Mouse (Mus musculus) thymus, postnatal 36 days (tissue): ENCODE data around the gene Smim27.
A peak's percentile ranks its signal among the peaks of the same experiment; 100 is the strongest.
"Not testable (repeated sequence)": the region's sequence is repeated elsewhere in the genome, so short reads cannot be mapped to it uniquely, and the experiment has no call there.

Experiments used
- DNase-seq, 2 experiments: peaks; one replicate each; pipeline ENCODE4 v3.0.0; 2022; ENCODE audit warnings: mixed read lengths in 2 of 2

Smim27 gene

GRCm38 (mm10) chr4:40264321-40264720 lies 5.1 kb upstream of the Smim27 start:
- DNase-seq, result no peak

DNA sequence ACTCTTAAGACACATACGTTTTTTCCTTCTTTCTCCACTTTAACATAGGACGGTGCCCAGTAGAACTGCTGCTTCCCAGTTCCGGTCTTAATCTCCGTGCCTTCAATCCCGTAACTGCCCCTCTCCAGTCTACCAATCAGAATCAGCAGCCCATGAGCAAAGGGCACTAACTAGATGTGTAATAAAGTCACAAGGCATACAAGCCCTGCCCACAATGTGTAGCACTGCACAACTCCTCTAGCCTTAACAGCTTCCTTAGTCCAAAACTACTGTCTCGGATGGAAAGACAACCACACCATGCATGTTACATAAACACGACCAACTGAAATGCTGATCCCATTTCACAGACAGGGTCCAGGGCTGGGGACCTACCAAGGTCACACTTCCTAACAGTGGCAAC lies 1.7 kb upstream of the Smim27 start:
- no peak for DNase-seq

GRCm38 (mm10) chr4:40268204-40268813 lies 1.1 kb upstream of the Smim27 start:
- peak; percentile 96 for DNase-seq

DNA sequence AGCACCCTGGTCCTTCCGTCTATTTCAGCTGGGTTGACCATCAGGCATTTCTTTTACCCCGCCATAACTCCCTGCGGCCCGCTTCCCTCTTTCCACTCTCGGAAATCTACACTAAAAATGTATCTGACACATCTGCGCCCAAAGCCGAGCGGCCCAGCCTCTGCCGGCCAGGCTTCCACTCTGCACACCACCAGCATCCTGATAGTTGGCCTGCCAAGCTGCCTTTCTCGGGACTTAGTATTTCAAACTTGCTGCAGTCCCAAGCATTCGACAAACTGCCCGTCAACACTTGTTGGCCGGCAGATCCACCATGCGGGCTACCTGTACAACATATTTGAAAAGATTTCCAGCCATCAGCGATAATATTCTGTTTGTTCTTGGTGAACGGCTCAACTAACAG lies 544 bp upstream of the Smim27 start:
- DNase-seq, result no peak

GRCm38 (mm10) chr4:40278880-40279275 lies 9.5 kb downstream of the Smim27 start:
- no peak for DNase-seq

DNA sequence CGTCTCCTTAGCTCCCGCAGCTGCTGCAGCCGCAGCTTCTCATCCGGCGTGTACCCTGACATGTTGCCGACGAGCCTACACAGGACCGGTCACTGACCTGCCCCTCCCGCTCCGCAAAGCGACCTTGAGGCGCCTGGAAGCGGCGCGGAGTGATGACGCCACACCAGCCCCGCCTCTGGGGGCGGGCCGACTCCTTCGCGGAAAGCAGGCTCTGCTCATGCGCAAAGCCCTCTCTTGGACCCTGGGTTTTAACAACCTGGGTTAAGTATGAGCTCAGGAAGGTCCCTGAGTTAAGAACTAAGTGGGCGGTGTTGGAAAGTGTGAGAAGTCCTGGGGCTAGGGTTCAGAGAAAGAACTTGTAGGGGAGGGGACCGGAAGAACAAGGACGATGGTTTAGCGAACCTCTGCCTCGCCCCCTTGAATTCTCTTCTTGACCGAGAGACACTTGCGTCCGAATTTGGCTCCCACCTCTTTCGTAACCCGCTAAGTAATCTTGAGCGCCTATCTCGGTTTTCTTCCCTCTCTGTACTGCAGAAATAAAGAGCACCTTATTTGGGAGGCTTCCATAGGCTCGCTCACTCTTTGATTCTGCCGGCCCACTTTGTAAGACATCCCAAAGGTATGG lies 10.0 kb downstream of the Smim27 start, which contains the start of gene Ndufb6:
Gene Ndufb6, minus strand, starts transcription at position 146 of the 625 bp plus-strand sequence.
- DNase-seq, result peak; percentile 91 to 93

DNA sequence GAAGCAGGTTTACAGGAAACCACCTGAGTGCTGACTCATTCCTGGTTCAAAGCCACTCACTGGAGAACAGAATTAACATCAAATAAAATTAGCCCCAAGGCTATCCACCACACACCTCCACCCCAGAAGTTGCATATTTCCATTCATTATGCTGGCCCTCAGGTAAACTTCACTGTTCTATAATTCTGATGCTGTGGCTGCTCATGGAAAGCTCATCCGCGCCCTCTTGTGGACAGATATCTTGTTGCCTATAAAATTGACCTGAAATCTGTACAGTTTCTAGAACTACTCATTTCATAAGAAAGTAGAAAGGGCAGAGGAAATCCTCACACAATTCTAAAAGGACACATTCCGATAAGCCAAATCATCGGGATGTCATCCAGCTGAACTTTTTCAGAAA lies 16.2 kb downstream of the Smim27 start:
- peak; percentile 54 to 59 for DNase-seq

DNA sequence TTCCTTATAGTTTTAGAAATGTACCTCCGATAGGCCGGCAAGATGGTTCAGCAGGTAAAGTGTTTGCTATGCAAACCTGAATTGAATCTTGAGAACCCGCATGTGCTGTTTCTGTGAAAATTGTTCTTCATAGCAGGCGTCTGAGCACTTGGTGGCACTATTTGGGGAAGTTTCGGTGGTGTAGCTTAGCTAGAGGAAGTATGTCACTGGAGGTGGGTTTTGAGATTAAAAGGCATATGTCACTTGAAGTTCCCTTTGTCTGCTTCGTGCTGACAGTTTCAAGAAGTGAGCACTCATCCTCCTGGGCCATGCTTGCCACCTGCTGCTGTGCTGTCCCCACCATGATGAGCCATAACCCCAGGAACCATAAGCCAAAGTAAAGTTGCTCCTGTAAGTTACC lies 18.0 kb downstream of the Smim27 start:
- DNase-seq, result no peak

DNA sequence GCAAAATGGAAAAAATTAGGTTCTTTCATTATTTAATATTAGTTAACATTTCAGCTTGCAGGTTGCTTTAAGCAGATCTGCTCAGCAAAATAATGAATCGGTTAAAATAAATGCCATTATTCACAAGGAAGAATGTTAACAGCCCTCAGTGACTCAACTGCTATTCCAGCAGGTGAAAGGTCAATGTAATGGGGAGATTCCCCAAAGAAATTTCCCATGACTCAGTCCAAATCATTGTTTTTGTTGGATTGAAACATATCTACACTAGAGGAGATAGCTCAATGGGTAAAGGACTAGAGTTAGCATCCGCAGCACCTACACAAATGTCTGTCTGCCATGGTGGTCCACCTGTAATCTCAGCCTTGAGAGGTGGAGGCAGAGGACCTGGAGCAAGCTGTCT lies 19.7 kb downstream of the Smim27 start:
- DNase-seq, result no peak

GRCm38 (mm10) chr4:40291511-40291910 lies 22.1 kb downstream of the Smim27 start:
- not testable (repeated sequence) for DNase-seq

DNA sequence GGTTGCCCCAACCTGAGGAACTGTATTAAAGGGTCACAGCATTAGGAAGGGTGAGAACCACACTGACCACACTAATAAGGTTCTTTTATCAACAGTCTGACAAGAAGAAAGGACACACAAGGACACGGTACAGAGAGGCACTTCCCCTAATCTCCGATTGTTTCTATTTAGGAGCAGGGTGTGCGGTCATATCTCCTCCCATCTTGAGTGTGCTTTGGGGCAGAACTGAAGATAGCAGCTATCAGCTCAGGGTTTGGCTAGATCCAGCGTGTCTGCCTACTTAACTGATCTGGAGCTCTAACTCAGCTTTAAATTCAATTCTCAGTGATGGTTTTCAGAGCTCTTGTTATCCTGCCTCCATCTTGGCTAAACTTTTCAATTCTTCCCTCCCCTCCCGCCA lies 29.8 kb downstream of the Smim27 start:
- DNase-seq, result no peak

DNA sequence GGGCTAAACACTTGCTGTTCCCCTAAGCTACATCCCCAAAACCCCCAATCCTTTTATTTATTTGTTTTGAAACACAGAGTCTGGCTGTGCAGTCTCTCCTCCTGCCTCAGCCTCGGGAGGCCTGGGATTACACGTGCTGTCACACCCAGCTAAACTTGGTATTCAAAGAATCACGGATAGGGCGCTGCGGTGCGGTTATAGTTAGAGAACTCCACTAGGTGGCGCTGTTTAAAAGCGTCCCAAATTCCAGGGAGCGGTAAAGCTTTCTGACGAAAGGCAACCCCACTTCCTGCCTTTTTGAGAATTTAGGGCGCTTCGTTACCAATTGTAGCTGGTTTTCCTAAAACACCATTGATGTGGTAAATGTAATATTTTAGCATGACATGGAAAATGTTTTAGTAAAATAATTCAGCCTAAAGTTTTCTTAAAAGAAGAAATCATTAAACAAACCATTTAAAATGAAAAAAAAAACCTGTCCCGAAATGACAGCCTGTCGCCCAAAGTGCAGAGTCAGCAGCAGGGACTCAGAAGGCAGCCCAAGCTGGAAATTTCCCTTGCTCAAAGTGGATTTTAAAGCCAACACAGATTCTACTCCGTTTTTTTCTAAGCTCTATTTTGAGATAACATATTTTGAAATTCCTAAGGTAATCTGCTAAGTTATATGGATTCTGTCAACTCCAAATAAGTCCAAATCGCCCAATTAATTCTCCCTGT lies 31.9 kb downstream of the Smim27 start:
- peak; percentile 57 to 61 for DNase-seq

GRCm38 (mm10) chr4:40302445-40303125 lies 33.2 kb downstream of the Smim27 start:
- DNase-seq, result no peak

DNA sequence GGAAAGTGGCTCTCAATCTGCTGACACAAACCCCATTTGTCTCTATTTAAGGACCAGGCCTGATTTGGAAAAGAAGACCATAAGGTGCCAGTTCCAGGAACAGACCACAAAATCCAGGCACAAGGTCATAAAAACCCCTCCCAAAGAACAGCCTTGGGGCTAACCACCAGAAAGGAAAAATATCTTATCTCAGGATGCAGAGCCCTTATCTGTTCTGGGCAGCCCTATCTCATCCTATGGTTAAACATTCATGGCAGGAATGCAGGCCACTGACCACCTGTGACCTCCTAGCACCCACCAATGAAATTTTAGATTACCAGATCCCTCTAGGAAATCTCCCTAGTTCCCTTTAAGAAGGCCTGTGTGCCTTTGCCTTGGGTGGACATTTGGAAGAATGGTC lies 40.3 kb downstream of the Smim27 start:
- DNase-seq, result no peak

GRCm38 (mm10) chr4:40310796-40311383 lies 41.5 kb downstream of the Smim27 start:
- no peak for DNase-seq

GRCm38 (mm10) chr4:40312213-40312612 lies 42.8 kb downstream of the Smim27 start:
- no peak for DNase-seq

DNA sequence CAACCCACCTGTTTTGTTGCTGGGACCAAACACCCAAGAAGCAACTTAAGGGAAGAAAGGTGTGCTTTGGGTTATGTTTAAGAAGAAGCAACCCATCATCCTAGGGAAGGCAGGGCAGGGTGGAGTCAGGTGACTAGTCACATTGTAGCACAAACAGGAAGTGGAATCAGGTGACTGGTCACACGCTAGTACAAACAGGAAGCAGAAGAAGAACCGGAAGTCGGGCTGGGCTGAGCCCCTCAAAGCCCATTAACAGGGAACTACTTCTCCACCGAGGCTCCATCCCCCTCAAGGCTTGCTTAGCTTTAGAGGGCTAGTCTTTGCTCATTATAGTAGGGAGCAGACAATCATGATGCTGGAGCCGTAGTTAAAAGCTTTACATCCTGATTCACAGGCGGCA lies 43.6 kb downstream of the Smim27 start:
- DNase-seq, result no peak

DNA sequence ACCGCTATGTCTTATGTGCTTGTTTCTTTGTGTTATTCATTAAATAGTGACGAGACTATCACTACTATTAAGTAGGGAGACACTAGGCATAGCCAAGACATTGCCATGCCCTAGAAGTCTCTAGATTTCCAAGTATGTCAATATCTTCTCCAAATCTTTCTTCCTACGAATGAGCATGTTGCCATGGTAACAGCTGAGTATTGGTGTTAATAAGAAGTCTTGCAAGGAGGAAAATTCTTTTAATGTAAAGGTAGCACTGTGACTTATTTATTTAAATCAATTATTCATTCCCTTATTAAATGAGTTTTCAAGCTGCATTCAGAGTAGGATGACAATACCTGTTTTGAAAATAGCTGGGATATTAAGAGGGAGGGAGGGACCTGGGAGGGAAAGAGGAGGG lies 48.0 kb downstream of the Smim27 start:
- no peak for DNase-seq
